Mouse (Mus musculus) embryonic facial prominence, embryonic 13.5 days (tissue): ENCODE results near the gene Rad51b. TPM values are rescaled to one million over a fixed set of nuclear protein-coding genes. Genes with fewer than 3 reads are reported as not detected.
A peak's percentile ranks its signal among the peaks of the same experiment; 100 is the strongest.

Experiments used
- ATAC-seq: fragments of 200-750 bp; cut with Nextera tagmentation; 2 replicates; pipeline ENCODE4 v1.8.0; 2017; ENCODE audit warnings: low read depth; ENCODE audit not compliant: insufficient number of reproducible peaks, insufficient read depth, low FRiP score, low TSS enrichment
- H3K27ac ChIP-seq: fragments of 300-500 bp; sonication (generic); 2 replicates; pipeline ENCODE4 v1.5.1; 2015; ENCODE audit warnings: moderate library complexity, mild to moderate bottlenecking, inconsistent platforms
- H3K27me3 ChIP-seq: fragments of 300-500 bp; sonication (generic); 2 replicates; pipeline ENCODE4 v1.6.1; 2015; ENCODE audit warnings: mild to moderate bottlenecking, inconsistent platforms
- H3K36me3 ChIP-seq: fragments of 300-500 bp; sonication (generic); 2 replicates; pipeline ENCODE4 v1.6.1; 2015; ENCODE audit warnings: mild to moderate bottlenecking, inconsistent platforms
- H3K4me1 ChIP-seq: fragments of 300-500 bp; sonication (generic); 2 replicates; pipeline ENCODE4 v1.6.1; 2015; ENCODE audit warnings: inconsistent platforms
- H3K4me2 ChIP-seq: fragments of 300-500 bp; sonication (generic); 2 replicates; pipeline ENCODE4 v1.6.1; 2015; ENCODE audit warnings: moderate library complexity, mild to moderate bottlenecking, inconsistent platforms
- H3K4me3 ChIP-seq: fragments of 300-500 bp; sonication (generic); 2 replicates; pipeline ENCODE4 v1.5.1; 2015; ENCODE audit warnings: mild to moderate bottlenecking, inconsistent platforms
- H3K9ac ChIP-seq: fragments of 300-500 bp; sonication (generic); 2 replicates; pipeline ENCODE4 v1.6.1; 2015; ENCODE audit warnings: mild to moderate bottlenecking, inconsistent platforms
- H3K9me3 ChIP-seq: fragments of 300-500 bp; sonication (generic); 2 replicates; pipeline ENCODE4 v1.6.1; 2016; ENCODE audit warnings: inconsistent platforms
- WGBS: fragments of 180-500 bp; shearing (Covaris S2); methylation state at CpG from one replicate; pipeline ENCODE4 v1.1.7; 2015; ENCODE audit warnings: mixed read lengths; 5-methylcytosine and 5-hydroxymethylcytosine counted together
- polyA plus RNA-seq: library from polyadenylated mRNA; unstranded; fragments of >200 nt; fragmentation: Nextera tagmentation; extraction: Ambion mirVana; gene quantifications from 2 replicates; pipeline ENCODE4 v1.2.1, GENCODE M21; 2015

Rad51b gene
- polyA plus RNA-seq, 1 experiment from 2014 or later: 8.8 TPM

DNA sequence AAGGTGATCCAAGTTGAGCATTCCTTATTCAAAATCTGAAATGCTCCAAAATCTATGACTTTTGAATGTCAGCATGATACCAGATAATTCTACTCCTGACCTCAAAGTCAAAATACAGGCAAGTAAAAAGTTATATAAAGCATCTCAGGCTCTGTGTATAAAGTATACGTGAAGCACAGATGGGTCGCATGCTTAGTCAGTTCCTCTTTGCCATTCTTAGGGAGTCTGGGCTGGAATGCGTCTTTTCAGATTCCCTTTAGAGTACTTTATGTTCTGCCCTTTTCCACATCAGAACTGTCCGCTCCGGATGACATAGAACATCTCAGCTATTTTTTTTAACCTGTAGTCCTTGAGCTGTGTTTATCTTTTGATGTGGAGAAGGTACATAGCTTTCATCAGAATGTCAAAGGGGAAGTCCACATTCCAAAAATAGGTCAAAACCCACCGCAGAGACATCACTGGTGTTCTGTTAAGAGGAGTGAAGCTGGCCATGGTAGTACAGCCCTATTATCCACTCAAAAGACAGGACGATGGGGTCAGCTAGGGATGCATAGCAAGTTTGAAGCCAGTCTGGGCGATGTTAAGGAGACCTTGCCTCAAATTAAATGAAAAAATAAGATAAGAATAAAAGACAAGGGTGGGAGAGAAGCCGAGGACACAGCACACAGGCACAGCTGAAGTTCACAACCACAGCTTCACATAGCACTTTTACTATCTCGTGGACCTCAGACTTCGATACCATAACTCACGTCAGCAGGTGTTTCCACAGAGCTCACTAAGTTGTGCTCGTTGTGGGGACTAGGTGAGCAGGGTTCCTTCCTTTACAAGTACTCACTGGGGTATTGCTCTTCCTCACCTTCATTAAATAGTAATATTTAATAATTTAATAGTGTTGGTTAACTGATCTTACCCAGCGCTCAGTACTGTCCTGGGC lies 395.1 kb downstream of the Rad51b start:
- WGBS: 89% methylated on average over 14 of the region's 14 CpGs

DNA sequence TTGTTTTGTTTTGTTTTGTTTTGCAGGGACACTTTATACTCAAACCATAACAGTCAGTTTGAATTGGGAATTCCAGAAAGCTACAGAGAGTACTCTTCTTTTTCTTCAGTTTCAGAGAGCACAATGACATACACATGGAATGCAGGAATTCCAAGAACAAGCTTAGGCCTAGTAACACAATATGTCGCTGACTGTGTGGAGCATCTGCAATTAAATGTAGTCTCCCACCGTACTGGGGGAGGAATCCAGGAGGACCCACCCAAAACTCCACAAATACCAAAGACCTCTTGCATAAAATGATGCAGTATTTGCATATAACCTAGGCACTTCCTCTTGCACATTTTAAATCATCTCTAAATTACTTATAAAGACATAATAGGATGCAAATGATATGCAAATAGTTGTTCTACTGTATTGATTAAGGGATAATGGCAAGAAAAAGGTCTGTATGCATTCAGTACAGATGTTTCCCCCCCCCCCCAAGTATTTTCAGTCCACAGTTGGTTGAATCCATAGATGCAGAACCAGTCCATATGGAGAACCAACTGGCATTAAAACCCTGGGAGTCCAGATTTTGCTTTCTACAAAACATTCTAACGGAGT lies 398.9 kb downstream of the Rad51b start:
- Histone ChIP-seq H3K27me3 (no peaks in the 10 kb centered on the region), H3K27ac (peak overlapping the region; percentile 74; the same call in 1 of the 2 replicates), H3K36me3 (no peaks in the 10 kb centered on the region), H3K9ac (no peak overlapping the region), H3K9me3 (no peaks in the 10 kb centered on the region), H3K4me2 (no peak overlapping the region), H3K4me1 (peaks cover 3% of the 10 kb centered on the region; the same call in 1 of the 2 replicates), H3K4me3 (no peak overlapping the region)
- ATAC-seq: no peak
- 43% methylated on average over 3 of the region's 3 CpGs for WGBS

More for the DNA sequence above, 395.1 kb downstream of the Rad51b start:
- no peak overlapping the region for H3K4me3 ChIP-seq
- no peak for ATAC-seq
- no peaks in the 10 kb centered on the region for H3K36me3 ChIP-seq
- H3K9ac ChIP-seq: no peak overlapping the region
- H3K9me3 ChIP-seq: no peaks in the 10 kb centered on the region
- H3K27ac ChIP-seq: no peak overlapping the region
- no peak overlapping the region for H3K4me2 ChIP-seq
- H3K27me3 ChIP-seq: no peaks in the 10 kb centered on the region
- H3K4me1 ChIP-seq: peaks cover 13% of the 10 kb centered on the region

DNA sequence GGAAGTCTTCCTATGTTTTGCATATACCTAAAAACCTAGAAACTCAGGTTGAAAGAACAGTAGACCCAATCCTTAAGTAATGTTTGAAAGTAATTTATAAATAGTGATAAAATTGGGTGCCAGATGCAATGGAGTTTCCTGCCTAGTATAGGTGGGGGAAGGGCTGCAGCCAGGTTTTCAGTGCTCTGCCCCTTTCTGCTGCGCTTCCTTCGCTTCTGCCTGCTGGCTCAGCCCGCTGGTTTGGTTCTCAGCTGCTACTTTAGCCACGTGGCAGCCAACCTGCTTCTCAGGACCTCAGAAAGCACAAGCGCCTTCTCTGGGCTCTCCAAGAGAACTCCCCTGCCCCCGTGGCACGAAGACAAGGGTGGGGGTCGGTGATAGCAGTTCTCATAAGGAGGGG lies 406.5 kb downstream of the Rad51b start:
- Histone ChIP-seq H3K27ac (no peak overlapping the region), H3K36me3 (no peaks in the 10 kb centered on the region), H3K27me3 (no peaks in the 10 kb centered on the region), H3K4me3 (no peak overlapping the region), H3K9me3 (no peaks in the 10 kb centered on the region), H3K4me1 (peaks cover 51% of the 10 kb centered on the region), H3K4me2 (no peak overlapping the region), H3K9ac (no peak overlapping the region)
- WGBS: 42% methylated on average over 8 of the region's 8 CpGs
- ATAC-seq: no peak

DNA sequence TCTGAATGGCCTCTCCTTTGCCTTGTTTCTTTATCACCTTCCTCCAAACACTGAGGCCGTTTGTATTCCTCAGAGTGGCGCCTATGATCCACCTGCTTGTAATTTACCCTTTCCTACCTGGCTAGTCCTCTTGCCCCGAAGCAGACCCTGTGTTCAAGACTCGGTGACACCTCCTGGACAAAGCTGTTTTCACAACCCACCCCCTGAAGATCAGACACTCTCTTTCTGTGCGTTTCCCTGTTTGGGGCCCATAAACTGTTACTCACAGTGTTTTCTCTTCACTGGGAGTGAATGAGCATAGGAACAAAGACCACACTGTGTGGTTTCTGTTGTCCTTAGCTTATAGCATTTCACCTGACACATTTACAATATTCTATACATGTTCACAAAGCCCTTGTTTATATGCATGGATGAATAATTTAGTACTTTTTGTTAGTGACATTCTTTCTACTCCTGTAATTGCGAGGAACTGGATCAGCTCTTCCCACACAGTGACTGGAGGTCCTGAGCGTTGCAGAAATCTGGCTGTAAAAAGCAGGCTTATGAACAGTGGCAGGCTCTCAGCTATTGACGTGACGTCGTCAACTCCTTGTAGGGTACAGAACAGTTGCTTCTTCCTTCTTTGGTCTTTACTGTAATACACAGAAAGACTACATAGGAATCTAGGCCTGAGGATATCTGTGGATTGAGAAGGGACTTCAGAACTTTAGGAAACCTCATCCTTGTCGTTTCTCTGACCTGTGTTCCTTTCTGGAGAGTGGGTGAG lies 408.6 kb downstream of the Rad51b start:
- WGBS: 56% methylated on average over 11 of the region's 11 CpGs
- no peak for ATAC-seq
- Histone ChIP-seq H3K4me3 (no peak overlapping the region), H3K36me3 (no peaks in the 10 kb centered on the region), H3K4me2 (no peak overlapping the region), H3K9ac (no peak overlapping the region), H3K27ac (peak overlapping the region; percentile 9; the same call in 1 of the 2 replicates), H3K4me1 (peaks cover 60% of the 10 kb centered on the region), H3K27me3 (no peaks in the 10 kb centered on the region), H3K9me3 (no peaks in the 10 kb centered on the region)

DNA sequence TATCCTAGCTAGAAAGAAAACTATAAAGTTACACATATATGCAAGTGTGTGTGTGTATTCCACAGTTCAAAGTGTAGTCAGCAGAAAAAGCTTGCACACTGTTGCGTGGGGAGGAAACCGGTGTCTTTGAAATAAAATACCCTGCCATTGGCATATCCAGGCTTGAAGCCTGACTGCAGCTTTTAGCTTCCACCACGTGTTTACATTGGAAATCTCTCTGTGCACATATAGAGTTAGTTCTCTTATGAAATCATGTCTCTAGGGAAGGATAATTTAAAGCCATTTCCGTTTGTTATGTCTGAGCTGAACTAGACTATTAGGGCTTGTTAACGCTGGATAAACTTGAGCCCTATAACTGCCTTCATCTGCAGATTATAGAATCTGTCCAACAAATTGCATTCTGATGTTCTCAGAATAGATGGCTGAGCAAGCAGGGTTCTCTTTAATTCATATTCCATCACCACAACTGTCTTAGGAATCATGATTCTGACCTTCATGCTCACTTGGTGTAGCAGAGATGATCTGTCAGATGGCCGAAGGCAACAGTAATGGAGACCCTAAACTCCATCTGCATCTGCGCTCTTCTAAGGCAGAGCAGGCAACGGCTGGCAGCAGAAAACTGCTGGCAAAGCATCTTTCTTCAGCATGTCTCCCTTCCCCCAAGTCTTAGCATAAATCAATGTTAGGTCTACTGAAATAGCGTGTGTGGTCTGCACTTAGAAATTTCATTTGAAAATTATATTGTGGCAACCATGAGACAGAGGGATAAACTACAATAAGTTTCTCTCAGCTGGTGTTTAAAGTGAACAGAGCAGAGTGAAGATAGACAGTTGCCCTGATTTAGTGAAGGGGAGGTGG lies 410.7 kb downstream of the Rad51b start:
- Histone ChIP-seq H3K4me1 (peaks cover 60% of the 10 kb centered on the region), H3K9ac (no peak overlapping the region)
- WGBS: 12% methylated on average over 9 of the region's 9 CpGs

DNA sequence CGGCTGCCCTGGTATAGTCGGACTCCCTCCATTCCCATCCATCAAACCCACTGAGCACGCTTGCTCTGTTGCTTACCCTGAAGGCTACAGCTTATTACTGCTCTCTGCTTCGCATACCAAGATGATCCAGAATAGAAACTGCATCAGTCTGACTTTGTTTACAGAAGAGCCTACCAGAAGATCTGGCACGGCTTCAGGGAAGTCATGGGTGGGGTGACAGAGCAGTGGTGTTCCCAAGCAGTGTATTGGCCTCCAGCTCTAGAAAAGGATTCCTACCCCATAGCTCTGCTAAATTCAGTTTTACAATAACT lies 411.3 kb downstream of the Rad51b start:
- 0 out of 2 replicates have a peak, but pooled peaks have one; percentile 63 for ATAC-seq

More for the DNA sequence above, 410.7 kb downstream of the Rad51b start:
- Histone ChIP-seq H3K36me3 (no peaks in the 10 kb centered on the region), H3K9me3 (no peaks in the 10 kb centered on the region), H3K27ac (peak overlapping the region; percentile 78), H3K27me3 (no peaks in the 10 kb centered on the region), H3K4me2 (peak overlapping the region; percentile 14; the same call in 1 of the 2 replicates), H3K4me3 (no peak overlapping the region)
- peak; percentile 64; the same call in 1 of the 2 replicates for ATAC-seq

DNA sequence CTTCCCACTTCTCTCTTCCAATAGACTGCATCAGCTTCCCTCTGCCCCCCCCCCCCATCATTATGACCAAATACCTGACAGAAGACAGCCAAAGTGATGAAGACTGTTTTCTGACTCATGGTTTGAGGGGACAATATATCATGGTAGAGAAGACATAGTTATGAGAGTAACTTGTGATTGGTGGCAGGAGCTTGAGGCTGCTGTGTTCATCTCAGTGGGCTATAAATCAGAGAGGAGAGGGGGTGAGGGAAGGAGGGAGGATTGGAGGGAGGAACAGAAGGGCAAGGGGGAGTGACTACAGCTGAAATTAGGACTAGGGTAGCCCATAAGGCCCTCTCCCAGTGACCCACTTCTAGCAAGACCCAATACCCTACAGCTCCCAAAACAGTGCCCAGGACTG lies 416.2 kb downstream of the Rad51b start:
- Histone ChIP-seq H3K36me3 (no peaks in the 10 kb centered on the region), H3K27ac (no peak overlapping the region), H3K4me3 (no peak overlapping the region), H3K4me2 (no peak overlapping the region), H3K4me1 (peaks cover 31% of the 10 kb centered on the region), H3K9me3 (no peaks in the 10 kb centered on the region), H3K9ac (no peak overlapping the region), H3K27me3 (no peaks in the 10 kb centered on the region)
- no peak for ATAC-seq

More for the DNA sequence above, 411.3 kb downstream of the Rad51b start:
- Histone ChIP-seq H3K36me3 (no peaks in the 10 kb centered on the region), H3K27ac (peak overlapping the region; percentile 78), H3K4me1 (peaks cover 60% of the 10 kb centered on the region), H3K4me3 (no peak overlapping the region), H3K9ac (no peak overlapping the region), H3K4me2 (no peak overlapping the region), H3K9me3 (no peaks in the 10 kb centered on the region), H3K27me3 (no peaks in the 10 kb centered on the region)
- 29% methylated on average over 5 of the region's 5 CpGs for WGBS

DNA sequence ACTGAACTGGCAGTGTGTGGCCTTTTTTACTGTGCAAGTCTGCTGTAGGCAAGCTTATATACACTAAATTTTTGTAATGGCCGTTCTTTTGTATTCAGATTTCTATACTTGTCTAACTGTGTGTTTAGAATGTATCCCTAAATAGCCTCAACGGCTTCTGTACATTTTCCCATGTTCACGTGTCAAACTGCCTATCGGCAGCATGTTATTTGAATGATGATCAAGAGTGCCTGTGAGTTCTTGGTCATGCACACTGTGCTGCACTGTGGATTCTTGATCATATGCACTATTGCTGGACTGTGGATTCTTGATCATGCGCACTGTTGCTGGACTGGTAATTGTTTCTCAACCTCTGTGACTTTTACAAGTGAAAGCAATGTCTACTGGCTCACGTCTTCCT lies 417.4 kb downstream of the Rad51b start:
- H3K9me3 ChIP-seq: no peaks in the 10 kb centered on the region
- H3K9ac ChIP-seq: no peak overlapping the region
- ATAC-seq: no peak
- H3K4me1 ChIP-seq: peaks cover 25% of the 10 kb centered on the region
- no peaks in the 10 kb centered on the region for H3K36me3 ChIP-seq
- H3K4me2 ChIP-seq: no peak overlapping the region
- H3K27me3 ChIP-seq: no peaks in the 10 kb centered on the region
- no peak overlapping the region for H3K4me3 ChIP-seq
- WGBS: 76% methylated on average over 6 of the region's 6 CpGs
- 0 out of 2 replicates have a peak overlapping the region, but pooled peaks have one; percentile 44 for H3K27ac ChIP-seq

DNA sequence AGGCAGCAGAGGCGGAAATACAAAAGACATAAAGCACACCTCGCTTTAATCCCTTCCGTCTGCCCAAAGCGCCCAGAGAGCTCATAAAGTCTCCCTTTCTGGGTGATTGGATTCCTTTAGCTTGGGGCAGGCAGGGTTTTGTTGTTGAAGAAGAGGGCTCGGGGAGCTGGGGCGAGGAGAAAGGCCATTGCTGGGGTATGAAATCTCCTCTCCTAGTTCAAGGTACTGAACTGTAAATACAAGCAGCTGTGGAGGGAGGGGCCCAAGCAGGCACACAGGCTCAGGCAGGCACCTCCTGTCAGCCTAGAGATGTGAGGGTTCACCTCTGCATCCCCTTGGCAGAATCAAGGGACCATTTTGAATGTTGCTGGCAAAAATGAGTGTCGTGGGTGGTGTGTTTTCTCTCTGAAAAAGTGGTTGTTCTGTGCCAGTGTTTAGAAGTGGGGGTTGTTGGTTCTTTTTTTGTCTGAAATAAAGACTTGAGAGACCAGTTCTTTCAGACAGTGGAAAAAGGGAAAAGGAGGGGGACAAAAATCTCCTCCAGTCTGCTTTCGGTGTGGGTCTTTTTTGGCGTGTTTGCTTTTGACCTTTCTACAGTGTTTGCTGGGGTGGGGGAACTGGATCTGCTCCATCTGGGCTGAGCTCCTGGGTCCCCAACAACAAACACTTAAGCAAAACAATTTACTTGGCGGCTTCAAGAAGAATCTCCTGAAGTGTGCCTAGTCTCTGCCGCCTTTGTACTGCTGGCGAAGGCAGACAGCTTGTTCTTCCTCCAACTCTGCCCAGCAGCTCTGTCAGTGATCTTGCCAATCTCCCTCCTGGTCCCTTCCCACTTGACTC lies 418.6 kb downstream of the Rad51b start:
- H3K27me3 ChIP-seq: no peaks in the 10 kb centered on the region
- peaks cover 29% of the 10 kb centered on the region for H3K4me1 ChIP-seq
- no peak overlapping the region for H3K4me3 ChIP-seq
- H3K36me3 ChIP-seq: no peaks in the 10 kb centered on the region
- H3K27ac ChIP-seq: peak overlapping the region; percentile 88
- ATAC-seq: peak; percentile 69; the same call in 1 of the 2 replicates
- H3K9ac ChIP-seq: peak overlapping the region; percentile 55
- H3K4me2 ChIP-seq: peak overlapping the region; percentile 22
- WGBS: 31% methylated on average over 12 of the region's 12 CpGs
- H3K9me3 ChIP-seq: no peaks in the 10 kb centered on the region
